Mouse (Mus musculus) central nervous system, embryonic 11.5 days (tissue): ENCODE data around the gene Serpinh1. TPM values are rescaled to one million over a fixed set of nuclear protein-coding genes. Genes with fewer than 3 reads are reported as not detected.

Experiments used
- polyA plus RNA-seq: library from polyadenylated mRNA; depleted of rRNA; stranded (reverse); fragments of >200 nt; gene quantifications from 2 replicates; pipeline ENCODE4 v1.2.3, GENCODE M21; 2012; rRNA removed

Gene Serpinh1
- 323 and 538 TPM in 2 replicates for polyA plus RNA-seq

GRCm38 (mm10) chr7:99352526-99353400 is at the start of gene Serpinh1:
Gene Serpinh1 (minus strand): TSS chr7:99353239.

GRCm38 (mm10) chr7:99381214-99382087 is 28.4 kb upstream of the Serpinh1 start, which contains the start of gene Gdpd5:
Gene Gdpd5 (plus strand): TSS chr7:99381414.

Other genes with a start within 250 kb of the Serpinh1 start
- gene Uvrag, start 212.1 kb downstream of the Serpinh1 start, polyA plus RNA-seq = 8.5 and 9.6 TPM in 2 replicates
- gene Dgat2, start 170.5 kb downstream of the Serpinh1 start, polyA plus RNA-seq = 6.6 and 8.2 TPM in 2 replicates
- 3.7 and 5.2 TPM in 2 replicates for gene Mogat2, start 114.6 kb downstream of the Serpinh1 start, polyA plus RNA-seq
- gene Map6, start 85.8 kb downstream of the Serpinh1 start, polyA plus RNA-seq = 35.1 and 46.6 TPM in 2 replicates
- 14.5 and 23.2 TPM in 2 replicates for gene Gdpd5, start 28.2 kb upstream of the Serpinh1 start, polyA plus RNA-seq
- gene Klhl35, start 112.8 kb upstream of the Serpinh1 start, polyA plus RNA-seq = 21.1 and 32.0 TPM in 2 replicates
- gene Rps3, start 130.5 kb upstream of the Serpinh1 start, polyA plus RNA-seq = 1,304 and 1,773 TPM in 2 replicates
- 34.8 and 44.9 TPM in 2 replicates for gene Arrb1, start 182.2 kb upstream of the Serpinh1 start, polyA plus RNA-seq